Mouse (Mus musculus) neural tube, postnatal 0 days (tissue): ENCODE measurements around the gene Ap3d1. TPM values are rescaled to one million over a fixed set of nuclear protein-coding genes. Genes with fewer than 3 reads are reported as not detected.

Experiments
- polyA plus RNA-seq: library from polyadenylated mRNA; unstranded; fragments of >200 nt; fragmentation: Nextera tagmentation; extraction: Ambion mirVana; gene quantifications from 2 replicates; pipeline ENCODE4 v1.2.1, GENCODE M21; 2015

The Ap3d1 gene
- 107 and 110 TPM in 2 replicates for polyA plus RNA-seq

DNA sequence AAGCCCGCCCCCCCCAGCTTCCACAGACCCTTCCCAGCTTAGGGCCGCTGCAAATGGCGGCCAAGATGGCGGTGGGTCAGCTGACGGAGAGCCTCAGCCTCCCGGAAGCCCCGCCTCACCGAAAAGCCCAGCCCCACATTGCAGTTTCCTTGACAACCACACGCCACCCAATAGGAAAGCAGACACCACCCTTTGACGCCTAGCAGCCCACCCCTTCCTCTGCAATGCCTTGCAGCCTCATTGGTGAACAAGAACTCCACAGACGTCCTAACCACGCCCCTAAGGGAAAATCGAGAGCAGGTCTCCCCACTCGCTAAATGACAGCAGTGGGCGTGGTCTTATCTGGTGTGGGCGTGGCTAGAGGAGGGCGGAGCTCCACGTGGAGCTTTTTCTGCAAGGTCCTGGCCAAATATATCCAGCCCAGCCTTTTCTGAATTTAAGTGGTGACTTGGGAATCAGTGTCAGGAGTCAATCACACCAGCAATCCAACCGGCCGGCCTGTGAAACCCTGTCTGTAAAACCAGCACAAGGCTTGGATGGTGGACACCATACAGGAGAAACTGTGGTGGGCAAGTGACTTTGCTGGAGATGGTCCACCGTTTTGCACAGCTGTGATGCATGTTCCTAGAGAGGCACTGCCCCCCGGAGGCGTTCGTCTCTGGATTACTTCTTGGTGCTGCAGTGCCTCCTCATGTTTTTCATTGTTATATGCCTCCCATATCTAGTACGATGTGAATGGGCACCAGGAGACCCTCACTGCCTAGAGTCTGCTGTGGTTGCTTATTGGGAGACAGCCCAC is at the start of gene Ap3d1:
Ap3d1 (minus strand) TSS at position 85 of the 799 bp plus-strand sequence.

GRCm38 (mm10) chr10:80754594-80755290 is 12.7 kb upstream of the Ap3d1 start, which contains the start of gene Dot1l:
Gene Dot1l (plus strand): TSS chr10:80755206.

DNA sequence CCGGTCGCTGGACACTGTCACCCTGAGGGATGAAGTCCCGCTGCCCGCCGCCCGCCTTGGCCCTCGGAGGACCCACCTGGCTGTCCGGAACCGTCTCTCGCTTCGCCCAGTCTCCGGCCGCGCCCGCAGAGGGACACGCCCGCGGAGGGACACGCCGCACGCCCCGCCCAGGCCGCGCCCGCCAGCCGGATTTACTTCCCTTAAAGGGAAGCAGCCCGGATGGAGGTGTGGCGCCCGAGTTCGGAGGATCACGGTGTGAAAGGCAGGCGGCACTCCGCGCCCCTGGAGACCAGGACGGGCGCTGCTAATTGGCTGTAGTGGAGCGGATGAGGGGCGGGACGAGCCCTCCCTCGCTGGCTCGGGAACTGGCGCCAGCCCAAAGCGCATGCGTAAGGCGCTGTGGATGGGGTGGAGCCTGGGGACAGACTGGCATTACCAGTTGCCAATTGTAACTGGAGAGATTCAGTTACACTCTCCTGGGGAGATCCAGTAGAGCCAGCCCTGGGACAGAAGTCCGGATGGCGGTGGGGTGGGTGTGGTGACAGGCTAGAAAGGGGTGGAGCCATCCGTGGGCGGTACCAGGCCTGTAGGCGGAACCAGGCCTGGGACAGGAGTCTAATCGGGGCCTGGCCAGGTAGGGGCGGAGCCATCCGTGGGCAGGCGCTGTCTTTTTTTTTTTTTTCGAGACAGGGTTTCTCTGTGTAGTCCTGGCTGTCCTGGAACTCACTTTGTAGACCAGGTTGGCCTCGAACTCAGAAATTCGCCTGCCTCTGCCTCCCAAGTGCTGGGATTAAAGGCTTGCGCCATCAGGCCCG is 40.1 kb downstream of the Ap3d1 start, which contains the start of the genes Mob3a and Izumo4:
Mob3a (minus strand) TSS at position 257 of the 815 bp plus-strand sequence.
Izumo4 (plus strand) TSS at position 464 of the 815 bp plus-strand sequence.

GRCm38 (mm10) chr10:80677942-80678436 is 64.1 kb downstream of the Ap3d1 start, which contains the start of gene Mknk2:
Gene Mknk2 (minus strand): TSS chr10:80678112.

Other genes with a start within 250 kb of the Ap3d1 start
- gene Onecut3, start 247.4 kb downstream of the Ap3d1 start, polyA plus RNA-seq: 0.34 and 0.56 TPM in 2 replicates
- 0.65 and 1.3 TPM in 2 replicates for gene Atp8b3, start 203.1 kb downstream of the Ap3d1 start, polyA plus RNA-seq
- 23.8 and 28.1 TPM in 2 replicates for gene Rexo1, start 180.7 kb downstream of the Ap3d1 start, polyA plus RNA-seq
- gene Klf16, start 164.9 kb downstream of the Ap3d1 start, polyA plus RNA-seq: 6.8 and 7.9 TPM in 2 replicates
- gene Abhd17a, start 151.9 kb downstream of the Ap3d1 start, polyA plus RNA-seq: 231 and 233 TPM in 2 replicates
- gene Scamp4, start 139.4 kb downstream of the Ap3d1 start, polyA plus RNA-seq: 73.3 and 73.4 TPM in 2 replicates
- gene Adat3, start 139.4 kb downstream of the Ap3d1 start, polyA plus RNA-seq: 3.3 and 5.1 TPM in 2 replicates
- 1.1 and 1.5 TPM in 2 replicates for gene Gm49322, start 136.2 kb downstream of the Ap3d1 start, polyA plus RNA-seq
- gene Csnk1g2, start 119.4 kb downstream of the Ap3d1 start, polyA plus RNA-seq: 97.4 and 99.0 TPM in 2 replicates
- 115 and 116 TPM in 2 replicates for gene Btbd2, start 85.2 kb downstream of the Ap3d1 start, polyA plus RNA-seq
- gene Mknk2, start 64.2 kb downstream of the Ap3d1 start, polyA plus RNA-seq: 39.0 and 43.5 TPM in 2 replicates
- gene Mob3a, start 40.3 kb downstream of the Ap3d1 start, polyA plus RNA-seq: 38.3 and 41.4 TPM in 2 replicates
- 42.0 and 58.3 TPM in 2 replicates for gene Izumo4, start 40.1 kb downstream of the Ap3d1 start, polyA plus RNA-seq
- 11.0 and 15.3 TPM in 2 replicates for gene Dot1l, start 12.9 kb upstream of the Ap3d1 start, polyA plus RNA-seq
- 44.2 and 49.1 TPM in 2 replicates for gene Sf3a2, start 55.9 kb upstream of the Ap3d1 start, polyA plus RNA-seq
- gene Plekhj1, start 56.4 kb upstream of the Ap3d1 start, polyA plus RNA-seq: 108 and 123 TPM in 2 replicates
- gene Amh, start 63.0 kb upstream of the Ap3d1 start, polyA plus RNA-seq: 0.21 and 0.27 TPM in 2 replicates
- 2.4 and 2.7 TPM in 2 replicates for gene Jsrp1, start 71.2 kb upstream of the Ap3d1 start, polyA plus RNA-seq
- gene Oaz1, start 84.4 kb upstream of the Ap3d1 start, polyA plus RNA-seq: 1,152 and 1,281 TPM in 2 replicates
- 28.9 and 30.1 TPM in 2 replicates for gene Lingo3, start 101.8 kb upstream of the Ap3d1 start, polyA plus RNA-seq
- 271 and 277 TPM in 2 replicates for gene Lsm7, start 112.9 kb upstream of the Ap3d1 start, polyA plus RNA-seq
- gene Sppl2b, start 113.0 kb upstream of the Ap3d1 start, polyA plus RNA-seq: 79.8 and 90.2 TPM in 2 replicates
- gene Tmprss9, start 129.6 kb upstream of the Ap3d1 start, polyA plus RNA-seq: 0.10 and 0.27 TPM in 2 replicates
- gene Timm13, start 158.7 kb upstream of the Ap3d1 start, polyA plus RNA-seq: 389 and 390 TPM in 2 replicates
- 20.9 and 25.2 TPM in 2 replicates for gene Lmnb2, start 176.0 kb upstream of the Ap3d1 start, polyA plus RNA-seq
- 9.8 and 11.4 TPM in 2 replicates for gene Gadd45b, start 187.8 kb upstream of the Ap3d1 start, polyA plus RNA-seq